Mouse (Mus musculus) cortical plate, adult 2 months (tissue): ENCODE data around the gene Polr2i. TPM values are rescaled to one million over a fixed set of nuclear protein-coding genes. Genes with fewer than 3 reads are reported as not detected.
A peak's percentile ranks its signal among the peaks of the same experiment; 100 is the strongest.
"Not testable (repeated sequence)": the region's sequence is repeated elsewhere in the genome, so short reads cannot be mapped to it uniquely, and the experiment has no call there.

ENCODE experiments used
- H3K27ac ChIP-seq: fragments of 200-500 bp; 2 replicates; pipeline ENCODE4 v1.5.1; 2012; ENCODE audit warnings: low read length, control low read depth, inconsistent platforms; ENCODE audit not compliant: insufficient read depth
- H3K4me1 ChIP-seq: fragments of 200-500 bp; 2 replicates; pipeline ENCODE4 v1.6.1; 2011; ENCODE audit warnings: low read length; ENCODE audit not compliant: control insufficient read depth, insufficient read depth
- H3K4me3 ChIP-seq: fragments of 200-500 bp; 2 replicates; pipeline ENCODE4 v1.5.1; 2011; ENCODE audit warnings: mild to moderate bottlenecking, low read length, control low read depth; ENCODE audit not compliant: insufficient read depth
- CTCF ChIP-seq: fragments of 200-500 bp; IDR thresholded peaks from 2 replicates; pipeline ENCODE4 v1.5.1; 2011; ENCODE audit warnings: mild to moderate bottlenecking, control low read depth, low read length; ENCODE audit not compliant: insufficient read depth; ENCODE audit errors: extremely low read depth
- POLR2A ChIP-seq: fragments of 200-500 bp; IDR thresholded peaks from 2 replicates; pipeline ENCODE4 v1.6.1; 2011; ENCODE audit warnings: mild to moderate bottlenecking, low read length, control low read depth; ENCODE audit not compliant: insufficient read depth; ENCODE audit errors: extremely low read depth
- polyA plus RNA-seq: library from polyadenylated mRNA; depleted of rRNA; stranded (reverse); fragments of >200 nt; gene quantifications from 2 replicates; pipeline ENCODE4 v1.2.3, GENCODE M21; 2012

The Polr2i gene
- polyA plus RNA-seq, 1 experiment, result 157 TPM

- TF ChIP-seq POLR2A, result no peak
- TF ChIP-seq CTCF, result no peak
- no peak overlapping the region for H3K4me3 ChIP-seq
Observed at GRCm38 (mm10) chr7:30222205-30222604, 9.5 kb upstream of the Polr2i start.

GRCm38 (mm10) chr7:30224206-30224605 is 7.5 kb upstream of the Polr2i start:
- Histone ChIP-seq H3K4me3 (no peak overlapping the region), H3K27ac (no peak overlapping the region), H3K4me1 (peaks cover 3% of the 10 kb centered on the region; the same call in 1 of the 2 replicates)
- TF ChIP-seq POLR2A (no peak), CTCF (no peak)

More at GRCm38 (mm10) chr7:30222205-30222604, 9.5 kb upstream of the Polr2i start:
- H3K4me1 ChIP-seq, result peaks cover 3% of the 10 kb centered on the region; the same call in 1 of the 2 replicates
- H3K27ac ChIP-seq, result no peak overlapping the region

GRCm38 (mm10) chr7:30231328-30231668 is 450 bp upstream of the Polr2i start:
- no peak overlapping the region for H3K27ac ChIP-seq
- no peak for TF ChIP-seq CTCF
- TF ChIP-seq POLR2A, result no peak
- H3K4me1 ChIP-seq, result peaks cover 1% of the 10 kb centered on the region; the same call in 1 of the 2 replicates
- H3K4me3 ChIP-seq, result peak overlapping the region; percentile 63

- Histone ChIP-seq H3K4me1 (peaks cover 1% of the 10 kb centered on the region; the same call in 1 of the 2 replicates), H3K27ac (peak overlapping the region; percentile 25; the same call in 1 of the 2 replicates), H3K4me3 (peak overlapping the region; percentile 63)
- TF ChIP-seq POLR2A (no peak), CTCF (peak; percentile 29; the same call in 1 of the 2 replicates)
Observed at GRCm38 (mm10) chr7:30232631-30233148, 942 bp downstream of the Polr2i start.

- Histone ChIP-seq H3K4me3 (peak overlapping the region; percentile 63; the same call in 1 of the 2 replicates), H3K4me1 (peaks cover 1% of the 10 kb centered on the region; the same call in 1 of the 2 replicates), H3K27ac (no peak overlapping the region)
- no peak for TF ChIP-seq POLR2A
- no peak for TF ChIP-seq CTCF
Observed at GRCm38 (mm10) chr7:30233387-30233786, 1.6 kb downstream of the Polr2i start.

GRCm38 (mm10) chr7:30234276-30234858 is 2.6 kb downstream of the Polr2i start:
- TF ChIP-seq CTCF (no peak), POLR2A (no peak)
- no peak overlapping the region for H3K4me3 ChIP-seq
- no peak overlapping the region for H3K27ac ChIP-seq
- H3K4me1 ChIP-seq, result peaks cover 1% of the 10 kb centered on the region; the same call in 1 of the 2 replicates

DNA sequence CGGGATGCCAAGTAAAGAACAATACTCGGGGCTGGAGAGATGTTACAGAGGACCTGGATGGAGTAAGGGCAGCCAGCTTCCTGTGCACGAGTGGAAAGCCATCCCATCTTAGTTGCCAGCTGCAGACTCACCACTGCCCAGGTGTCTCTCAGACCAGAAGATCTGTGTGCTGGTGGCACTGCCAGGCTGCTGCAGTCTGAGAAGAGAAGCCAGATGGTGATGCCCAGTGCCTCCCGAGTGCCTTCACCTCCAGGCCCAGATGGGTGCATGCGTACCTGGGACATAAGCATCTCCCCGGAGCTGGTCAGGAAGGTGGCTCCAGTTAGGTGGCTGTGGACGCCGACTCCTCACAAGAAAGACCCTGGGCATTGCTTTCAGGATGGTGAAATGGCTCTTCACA is 3.3 kb downstream of the Polr2i start:
- Histone ChIP-seq H3K4me1 (peaks cover 1% of the 10 kb centered on the region; the same call in 1 of the 2 replicates), H3K4me3 (no peak overlapping the region), H3K27ac (no peak overlapping the region)
- no peak for TF ChIP-seq POLR2A
- no peak for TF ChIP-seq CTCF

DNA sequence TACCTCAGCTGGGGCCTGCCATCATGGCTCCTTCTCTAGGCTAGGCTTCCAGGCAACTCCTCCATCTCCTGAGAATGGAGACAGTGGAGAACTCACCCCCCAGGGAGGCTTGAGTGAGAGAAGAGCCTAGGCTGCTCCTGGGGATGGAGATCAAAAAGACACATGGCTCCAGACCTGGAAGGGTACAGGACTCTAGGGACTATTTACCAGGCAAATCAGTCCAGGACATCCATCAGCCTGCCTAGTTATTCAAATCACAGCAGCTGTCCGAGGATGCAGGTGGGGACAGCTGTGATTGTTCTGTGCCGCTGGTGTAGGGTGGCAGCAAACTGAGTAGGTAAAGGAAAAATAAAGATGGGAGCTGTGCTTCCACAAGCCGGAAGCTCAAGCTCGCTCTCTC is 3.9 kb downstream of the Polr2i start, which contains the start of gene Ovol3:
Gene Ovol3 (minus strand): TSS at position 101 of the 400 bp plus-strand sequence.
- TF ChIP-seq POLR2A, result no peak
- TF ChIP-seq CTCF, result no peak
- Histone ChIP-seq H3K4me3 (no peak within 1 kb of the TSS), H3K27ac (no peak within 1 kb of the TSS), H3K4me1 (peaks cover 1% of the 10 kb centered on the region; the same call in 1 of the 2 replicates)

- not testable (repeated sequence) for H3K27ac ChIP-seq, H3K4me3 ChIP-seq, H3K4me1 ChIP-seq
Observed at GRCm38 (mm10) chr7:30237374-30237773, 5.6 kb downstream of the Polr2i start.
